Mouse (Mus musculus): ENCODE results near the gene Smarcc2.

Gene Smarcc2

GRCm38 (mm10) chr10:128460270-128460630, 1.2 kb downstream of the Smarcc2 start:
- TF ChIP-seq GATA4 (IDR thresholded peaks at IDR 0.05; ENCODE audit: insufficient replicate concordance, low read length), result no peak

GRCm38 (mm10) chr10:128474366-128474765, 15.3 kb downstream of the Smarcc2 start:
- TF ChIP-seq GATA4 (IDR thresholded peaks at IDR 0.05; ENCODE audit: insufficient replicate concordance, low read length), result no peak

GRCm38 (mm10) chr10:128486370-128486769, 27.3 kb downstream of the Smarcc2 start:
- TF ChIP-seq GATA4 (IDR thresholded peaks at IDR 0.05; ENCODE audit: insufficient replicate concordance, low read length), result no peak

- no peak for TF ChIP-seq GATA4 (IDR thresholded peaks at IDR 0.05; ENCODE audit: insufficient replicate concordance, low read length)
These were observed 29.0 kb downstream of the Smarcc2 start for GRCm38 (mm10) chr10:128487861-128488712.

GRCm38 (mm10) chr10:128488776-128489175, 29.7 kb downstream of the Smarcc2 start:
- TF ChIP-seq GATA4 (IDR thresholded peaks at IDR 0.05; ENCODE audit: insufficient replicate concordance, low read length), result no peak

- no peak for TF ChIP-seq GATA4 (IDR thresholded peaks at IDR 0.05; ENCODE audit: insufficient replicate concordance, low read length)
These were observed 30.3 kb downstream of the Smarcc2 start for GRCm38 (mm10) chr10:128489380-128489779.

GRCm38 (mm10) chr10:128489785-128490184, 30.7 kb downstream of the Smarcc2 start:
- no peak for TF ChIP-seq GATA4 (IDR thresholded peaks at IDR 0.05; ENCODE audit: insufficient replicate concordance, low read length)

GRCm38 (mm10) chr10:128490232-128490631, 31.2 kb downstream of the Smarcc2 start:
- TF ChIP-seq GATA4 (IDR thresholded peaks at IDR 0.05; ENCODE audit: insufficient replicate concordance, low read length), result no peak

GRCm38 (mm10) chr10:128490912-128491311, 31.9 kb downstream of the Smarcc2 start:
- TF ChIP-seq GATA4 (IDR thresholded peaks at IDR 0.05; ENCODE audit: insufficient replicate concordance, low read length), result no peak

GRCm38 (mm10) chr10:128491495-128491894, 32.4 kb downstream of the Smarcc2 start:
- 0 out of 2 replicates have a peak, but pooled peaks have one; percentile 8 for TF ChIP-seq GATA4 (IDR thresholded peaks at IDR 0.05; ENCODE audit: insufficient replicate concordance, low read length)

GRCm38 (mm10) chr10:128492633-128493311, 33.7 kb downstream of the Smarcc2 start:
- no peak for TF ChIP-seq GATA4 (IDR thresholded peaks at IDR 0.05; ENCODE audit: insufficient replicate concordance, low read length)

GRCm38 (mm10) chr10:128493319-128493694, 34.3 kb downstream of the Smarcc2 start:
- TF ChIP-seq GATA4 (IDR thresholded peaks at IDR 0.05; ENCODE audit: insufficient replicate concordance, low read length), result no peak

GRCm38 (mm10) chr10:128493695-128494666, 34.9 kb downstream of the Smarcc2 start, which contains the start of gene Myl6:
Myl6 (minus strand) TSS chr10:128494145.
- TF ChIP-seq GATA4 (IDR thresholded peaks at IDR 0.05; ENCODE audit: insufficient replicate concordance, low read length), result no peak

GRCm38 (mm10) chr10:128494667-128495245, 35.7 kb downstream of the Smarcc2 start:
- no peak for TF ChIP-seq GATA4 (IDR thresholded peaks at IDR 0.05; ENCODE audit: insufficient replicate concordance, low read length)

GRCm38 (mm10) chr10:128495270-128495669, 36.2 kb downstream of the Smarcc2 start:
- no peak for TF ChIP-seq GATA4 (IDR thresholded peaks at IDR 0.05; ENCODE audit: insufficient replicate concordance, low read length)
